Mouse (Mus musculus) hindbrain, embryonic 16.5 days (tissue): ENCODE results near the gene Tnip2. TPM values are rescaled to one million over a fixed set of nuclear protein-coding genes. Genes with fewer than 3 reads are reported as not detected.
A peak's percentile ranks its signal among the peaks of the same experiment; 100 is the strongest.

ENCODE experiments used
- ATAC-seq: fragments of 200-750 bp; cut with Nextera tagmentation; 2 replicates; pipeline ENCODE4 v1.8.0; 2017; ENCODE audit warnings: moderate TSS enrichment, moderate library complexity
- H3K27ac ChIP-seq: fragments of 300-500 bp; sonication (generic); 2 replicates; pipeline ENCODE4 v1.5.1; 2014; ENCODE audit warnings: low read depth, mild to moderate bottlenecking, control low read depth, low read length, moderate library complexity
- H3K27me3 ChIP-seq: fragments of 300-500 bp; sonication (generic); replicated peaks from 2 replicates; pipeline ENCODE4 v1.6.1; 2014; ENCODE audit warnings: low read length; ENCODE audit not compliant: control insufficient read depth, insufficient read depth
- H3K36me3 ChIP-seq: fragments of 300-500 bp; sonication (generic); 2 replicates; pipeline ENCODE4 v1.6.1; 2014; ENCODE audit warnings: mild to moderate bottlenecking, low read length, moderate library complexity, mixed read lengths; ENCODE audit not compliant: control insufficient read depth, insufficient read depth
- H3K4me1 ChIP-seq: fragments of 300-500 bp; sonication (generic); 2 replicates; pipeline ENCODE4 v1.6.1; 2014; ENCODE audit warnings: low read depth, low read length; ENCODE audit not compliant: control insufficient read depth, insufficient read depth
- H3K4me2 ChIP-seq: fragments of 300-500 bp; sonication (generic); 2 replicates; pipeline ENCODE4 v1.6.1; 2014; ENCODE audit warnings: mild to moderate bottlenecking, low read length, control low read depth, moderate library complexity
- H3K4me3 ChIP-seq: fragments of 300-500 bp; sonication (generic); 2 replicates; pipeline ENCODE4 v1.5.1; 2014; ENCODE audit warnings: mild to moderate bottlenecking, low read length, control low read depth, moderate library complexity
- H3K9ac ChIP-seq: fragments of 300-500 bp; sonication (generic); 2 replicates; pipeline ENCODE4 v1.6.1; 2014; ENCODE audit warnings: low read depth, mild to moderate bottlenecking, control low read depth, low read length, moderate library complexity
- H3K9me3 ChIP-seq: fragments of 300-500 bp; sonication (generic); 2 replicates; pipeline ENCODE4 v1.6.1; 2014; ENCODE audit warnings: mild to moderate bottlenecking, low read length, moderate library complexity; ENCODE audit not compliant: control insufficient read depth
- WGBS: fragments of 180-500 bp; shearing (Covaris S2); extraction: QIAGEN DNeasy Blood & Tissue Kit; methylation state at CpG from one replicate; pipeline ENCODE4 v1.1.7; 2014; 5-methylcytosine and 5-hydroxymethylcytosine counted together
- polyA plus RNA-seq: library from polyadenylated mRNA; unstranded; fragments of >200 nt; fragmentation: Nextera tagmentation; extraction: Ambion mirVana; gene quantifications from 2 replicates; pipeline ENCODE4 v1.2.1, GENCODE M21; 2015

The Tnip2 gene
- polyA plus RNA-seq, result 15.1 and 15.4 TPM in 2 replicates

DNA sequence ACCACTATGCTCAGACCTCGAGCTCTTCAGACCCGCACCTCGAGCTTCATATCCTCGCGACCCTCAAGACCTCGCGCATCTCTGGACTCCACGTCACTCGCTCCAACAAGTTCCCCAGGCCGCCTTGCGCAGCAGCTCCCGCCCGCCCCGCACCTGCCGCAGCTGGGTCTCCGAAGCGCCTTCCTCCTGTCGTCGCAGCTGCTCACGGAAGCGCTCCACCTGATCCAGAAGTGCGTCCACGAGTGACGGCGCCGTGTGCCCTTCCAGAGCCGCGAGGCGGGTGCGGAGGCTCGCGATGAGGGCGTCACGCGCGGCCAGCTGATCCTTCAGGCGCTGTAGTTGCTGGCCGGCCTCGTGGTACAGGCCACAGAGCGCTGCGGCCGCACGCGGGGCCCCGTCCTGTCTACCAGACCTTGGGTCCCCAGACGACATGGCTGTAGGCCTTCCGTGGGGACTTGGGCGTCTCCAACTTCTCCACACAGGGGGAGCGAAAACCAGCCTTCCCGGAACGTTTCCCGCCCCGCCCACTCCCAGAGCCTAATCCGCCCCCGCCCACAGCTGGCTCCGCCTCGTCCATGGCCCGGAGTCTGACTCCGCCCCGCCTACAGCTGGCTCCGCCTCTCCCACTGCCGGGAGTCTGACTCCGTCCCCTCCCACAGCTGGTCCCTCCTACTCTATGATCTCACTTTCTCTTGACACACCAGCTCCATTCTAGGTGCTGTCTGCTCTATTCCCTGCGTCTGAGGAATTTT, at the start of gene Tnip2:
TSS of gene Tnip2 (minus strand) at position 526 of the 752 bp plus-strand sequence.
- WGBS, result under 1% methylated on average over 63 of the region's 64 CpGs
- Histone ChIP-seq H3K27ac (peak within 1 kb of the TSS; percentile 24; the same call in 1 of the 2 replicates), H3K36me3 (no peaks in the 10 kb centered on the region), H3K9ac (peak within 1 kb of the TSS; percentile 86), H3K9me3 (no peaks in the 10 kb centered on the region), H3K27me3 (peaks cover 3% of the 10 kb centered on the region; the same call in 1 of the 2 replicates), H3K4me1 (peaks cover 9% of the 10 kb centered on the region), H3K4me3 (peak within 1 kb of the TSS; percentile 77), H3K4me2 (peak within 1 kb of the TSS; percentile 95)
- ATAC-seq, result peak; percentile 98

DNA sequence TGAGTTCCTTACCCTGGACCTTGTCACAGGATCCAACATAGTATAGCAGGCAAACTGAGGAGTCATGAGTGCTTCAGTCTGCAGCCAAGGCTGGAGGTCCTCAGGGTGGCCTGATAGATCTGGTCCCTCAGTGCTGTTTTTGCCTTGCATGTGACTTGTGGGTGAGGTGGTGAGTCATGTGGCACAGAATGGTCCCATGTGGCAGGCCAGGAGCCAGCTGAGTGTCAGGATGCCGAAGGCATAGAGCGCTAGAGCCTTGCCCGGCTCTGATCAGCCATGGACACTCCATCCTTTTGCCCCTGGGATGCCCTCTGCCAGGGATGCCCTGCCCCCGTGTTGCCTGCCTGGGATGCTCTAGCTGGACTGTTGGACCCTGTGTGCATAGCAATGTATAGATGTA, 38.0 kb upstream of the Tnip2 start:
- 88% methylated on average over 4 of the region's 4 CpGs for WGBS
- H3K9me3 ChIP-seq, result no peaks in the 10 kb centered on the region
- ATAC-seq, result no peak
- H3K9ac ChIP-seq, result no peak overlapping the region
- H3K36me3 ChIP-seq, result peaks cover 24% of the 10 kb centered on the region
- H3K27ac ChIP-seq, result 0 out of 2 replicates have a peak overlapping the region, but pooled peaks have one; percentile 7
- no peak overlapping the region for H3K4me3 ChIP-seq
- no peaks in the 10 kb centered on the region for H3K27me3 ChIP-seq
- no peak overlapping the region for H3K4me2 ChIP-seq
- peaks cover 15% of the 10 kb centered on the region for H3K4me1 ChIP-seq

DNA sequence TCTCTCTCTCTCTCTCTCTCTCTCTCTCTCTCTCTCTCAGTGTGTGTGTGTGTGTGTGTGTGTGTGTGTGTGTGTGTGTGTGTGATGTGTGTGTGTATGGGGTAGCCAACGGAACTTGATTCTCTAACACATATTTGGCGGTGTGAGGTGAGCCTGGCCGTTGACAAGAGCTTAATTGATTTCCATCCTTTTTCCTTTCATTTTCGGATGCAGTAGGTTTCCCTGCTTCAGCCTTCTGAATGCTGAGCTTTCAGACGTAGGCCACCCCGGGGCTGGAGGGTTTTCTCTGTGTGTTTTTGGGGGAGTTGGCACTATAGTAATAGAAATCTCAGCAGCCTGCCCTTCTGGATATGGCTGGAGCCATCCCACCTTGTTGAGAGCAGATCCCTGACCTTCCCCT, 36.5 kb upstream of the Tnip2 start:
- 12% methylated on average over 6 of the region's 6 CpGs for WGBS
- H3K9ac ChIP-seq, result peak overlapping the region; percentile 97
- no peaks in the 10 kb centered on the region for H3K27me3 ChIP-seq
- H3K36me3 ChIP-seq, result peaks cover 17% of the 10 kb centered on the region
- peak overlapping the region; percentile 66 for H3K4me2 ChIP-seq
- no peaks in the 10 kb centered on the region for H3K9me3 ChIP-seq
- peak overlapping the region; percentile 95 for H3K4me3 ChIP-seq
- ATAC-seq, result peak; percentile 15; the same call in 1 of the 2 replicates
- peaks cover 15% of the 10 kb centered on the region for H3K4me1 ChIP-seq
- peak overlapping the region; percentile 84; the same call in 1 of the 2 replicates for H3K27ac ChIP-seq

DNA sequence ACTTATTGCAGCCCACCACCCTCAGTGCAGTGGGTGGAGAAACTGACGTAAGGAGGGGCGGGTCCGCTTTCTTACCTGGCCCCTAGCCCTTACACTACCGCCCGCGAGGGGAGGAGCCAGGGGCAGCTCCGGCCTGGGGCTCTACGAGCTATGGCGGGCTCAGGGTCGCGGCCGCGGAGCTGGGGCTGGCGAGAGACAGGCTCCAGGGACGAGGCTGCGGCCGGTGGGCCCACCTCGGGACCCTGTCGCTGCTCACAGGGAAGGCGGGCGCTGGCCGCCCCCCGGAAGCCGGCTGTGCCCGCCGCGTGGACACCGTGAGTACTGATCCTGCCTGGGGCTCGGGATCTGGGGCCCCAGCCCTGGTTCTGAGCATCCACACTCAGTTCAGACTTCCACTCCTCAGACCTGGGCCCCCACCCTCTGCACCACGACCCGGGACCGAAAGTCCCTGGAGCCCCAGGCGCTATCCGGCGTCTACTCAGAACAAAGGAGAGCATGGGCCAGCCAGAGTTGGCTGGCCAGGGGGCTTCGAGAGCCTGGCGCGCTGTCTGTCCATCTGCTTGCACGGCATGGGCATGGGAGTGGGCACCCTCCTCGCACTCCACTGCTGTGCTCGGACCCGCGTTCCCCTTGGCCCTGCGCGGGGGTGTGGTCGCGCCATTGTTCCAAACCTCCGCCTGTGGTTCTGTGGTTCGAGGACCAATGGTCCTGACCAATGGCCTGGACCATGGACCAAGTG, 35.9 kb upstream of the Tnip2 start:
- H3K4me1 ChIP-seq, result peaks cover 15% of the 10 kb centered on the region
- H3K4me3 ChIP-seq, result peak overlapping the region; percentile 95
- H3K27me3 ChIP-seq, result no peaks in the 10 kb centered on the region
- peaks cover 14% of the 10 kb centered on the region for H3K36me3 ChIP-seq
- no peaks in the 10 kb centered on the region for H3K9me3 ChIP-seq
- peak overlapping the region; percentile 97 for H3K9ac ChIP-seq
- H3K27ac ChIP-seq, result peak overlapping the region; percentile 84
- WGBS, result under 1% methylated on average over 46 of the region's 49 CpGs
- peak overlapping the region; percentile 66 for H3K4me2 ChIP-seq
- peak; percentile 94 for ATAC-seq

DNA sequence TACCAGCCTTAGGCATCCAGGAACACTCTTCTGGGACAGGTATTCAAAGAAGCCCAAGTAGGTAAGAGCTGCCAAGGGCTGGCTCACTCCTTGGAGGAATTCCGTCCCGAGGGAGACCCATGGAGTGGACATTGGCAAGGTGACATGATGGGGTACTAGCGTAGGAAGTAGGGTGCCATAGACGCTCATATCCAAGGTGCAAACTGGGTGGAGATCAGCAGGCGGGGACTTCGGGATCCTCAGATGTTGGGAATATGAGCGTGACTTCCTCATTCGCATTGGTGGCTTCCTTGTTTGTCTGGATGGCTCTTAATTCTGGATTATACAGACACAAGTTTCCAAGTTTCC, 35.3 kb upstream of the Tnip2 start:
- H3K27me3 ChIP-seq, result no peaks in the 10 kb centered on the region
- peak overlapping the region; percentile 97 for H3K9ac ChIP-seq
- ATAC-seq, result peak; percentile 32
- peak overlapping the region; percentile 66 for H3K4me2 ChIP-seq
- peaks cover 15% of the 10 kb centered on the region for H3K4me1 ChIP-seq
- H3K36me3 ChIP-seq, result peaks cover 14% of the 10 kb centered on the region
- peak overlapping the region; percentile 84; the same call in 1 of the 2 replicates for H3K27ac ChIP-seq
- H3K4me3 ChIP-seq, result peak overlapping the region; percentile 95
- WGBS, result 26% methylated on average over 8 of the region's 8 CpGs
- no peaks in the 10 kb centered on the region for H3K9me3 ChIP-seq

DNA sequence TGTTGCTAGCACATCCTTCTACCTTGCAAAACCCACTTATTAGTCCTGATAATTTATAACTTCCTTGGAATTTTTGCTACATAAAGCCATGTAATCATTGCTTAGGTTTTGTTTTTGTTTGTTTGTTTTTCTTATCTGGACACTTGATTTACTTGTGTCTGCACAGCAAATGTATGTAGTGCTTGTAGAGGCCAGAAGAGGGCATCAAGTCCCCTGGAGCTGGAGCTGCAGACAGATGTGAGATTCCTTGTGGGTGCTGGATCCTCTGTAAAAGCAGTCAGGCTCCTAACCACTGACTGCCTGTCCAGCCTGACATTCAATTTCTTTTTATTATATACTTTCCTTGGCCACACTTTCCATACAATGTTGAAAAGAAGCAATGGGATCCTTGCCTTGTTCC, 33.6 kb upstream of the Tnip2 start:
- no peak for ATAC-seq
- Histone ChIP-seq H3K9me3 (no peaks in the 10 kb centered on the region), H3K4me1 (peaks cover 15% of the 10 kb centered on the region)

DNA sequence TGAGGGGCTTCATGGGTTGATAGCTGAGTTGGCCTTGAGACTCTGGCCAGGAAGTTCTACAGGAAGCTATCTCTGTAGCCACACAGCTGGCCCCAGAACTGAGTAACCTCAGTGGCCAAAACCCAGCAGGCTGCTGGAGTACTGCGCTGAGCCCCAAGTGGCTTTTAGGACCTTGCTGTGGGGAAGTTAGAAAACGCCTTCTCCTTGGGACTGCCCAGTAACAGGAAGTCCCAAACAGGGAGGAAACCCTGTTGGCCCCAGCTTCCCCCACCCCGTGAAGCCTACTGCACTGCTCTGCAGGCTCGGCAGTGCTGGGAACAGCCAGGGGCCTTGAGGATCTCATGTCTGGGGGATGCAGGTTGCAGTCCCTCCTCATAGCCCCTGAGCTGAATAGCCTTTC, 29.3 kb upstream of the Tnip2 start:
- no peak for ATAC-seq
- WGBS, result 52% methylated on average over 4 of the region's 4 CpGs

More for the DNA sequence above, 33.6 kb upstream of the Tnip2 start:
- Histone ChIP-seq H3K27ac (no peak overlapping the region), H3K9ac (no peak overlapping the region), H3K4me3 (no peak overlapping the region), H3K36me3 (peaks cover 4% of the 10 kb centered on the region; the same call in 1 of the 2 replicates), H3K27me3 (no peaks in the 10 kb centered on the region), H3K4me2 (no peak overlapping the region)

DNA sequence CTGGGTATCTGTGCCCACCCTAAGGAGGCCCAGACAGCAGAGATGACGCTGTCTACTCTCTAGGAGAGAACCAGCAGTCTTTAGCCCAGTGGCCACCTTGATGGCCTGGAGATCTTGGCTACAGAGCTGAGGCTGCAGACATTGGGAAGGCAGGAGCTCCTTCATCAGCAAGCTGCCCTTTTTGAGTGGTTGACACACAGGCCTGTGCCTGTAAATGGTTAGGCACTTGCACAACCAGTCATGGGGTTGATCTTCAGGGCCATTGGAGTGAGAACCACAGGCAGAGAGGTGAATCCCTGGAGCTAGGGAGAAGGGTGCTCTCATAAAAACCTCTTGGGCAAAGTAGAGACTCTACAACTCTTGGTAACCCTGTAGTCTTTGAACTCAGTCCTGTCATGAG, 28.4 kb upstream of the Tnip2 start:
- no peak for ATAC-seq
- no peak overlapping the region for H3K4me3 ChIP-seq
- H3K27me3 ChIP-seq, result no peaks in the 10 kb centered on the region
- H3K9ac ChIP-seq, result no peak overlapping the region
- no peaks in the 10 kb centered on the region for H3K4me1 ChIP-seq
- H3K36me3 ChIP-seq, result no peaks in the 10 kb centered on the region
- no peak overlapping the region for H3K27ac ChIP-seq
- no peak overlapping the region for H3K4me2 ChIP-seq
- 74% methylated on average over 1 of the region's 1 CpGs for WGBS
- no peaks in the 10 kb centered on the region for H3K9me3 ChIP-seq

More for the DNA sequence above, 29.3 kb upstream of the Tnip2 start:
- Histone ChIP-seq H3K27ac (no peak overlapping the region), H3K36me3 (no peaks in the 10 kb centered on the region), H3K9me3 (no peaks in the 10 kb centered on the region), H3K4me1 (no peaks in the 10 kb centered on the region), H3K9ac (no peak overlapping the region), H3K4me2 (no peak overlapping the region), H3K27me3 (no peaks in the 10 kb centered on the region), H3K4me3 (no peak overlapping the region)

DNA sequence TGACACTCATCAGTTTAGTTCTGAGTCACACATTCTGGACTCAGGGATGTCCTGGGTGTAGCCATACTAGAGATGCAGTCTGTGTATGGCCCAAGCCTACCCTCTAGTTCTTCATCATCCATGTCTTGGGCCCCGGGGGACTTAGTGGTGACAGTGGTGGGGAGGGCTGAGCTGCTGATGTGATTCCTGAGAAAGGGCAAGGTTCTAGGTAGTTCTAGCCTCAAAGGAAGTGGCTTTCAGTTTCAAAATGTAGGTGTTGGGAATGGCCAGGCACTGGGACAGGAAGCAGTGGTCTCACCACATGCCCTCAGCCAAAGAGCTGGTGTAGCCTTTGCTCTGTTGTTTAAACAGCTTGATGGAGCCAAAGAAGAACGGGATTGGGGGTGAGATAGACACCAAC, 25.3 kb upstream of the Tnip2 start:
- no peaks in the 10 kb centered on the region for H3K4me1 ChIP-seq
- H3K9ac ChIP-seq, result no peak overlapping the region
- no peak overlapping the region for H3K4me2 ChIP-seq
- H3K27ac ChIP-seq, result no peak overlapping the region
- no peaks in the 10 kb centered on the region for H3K27me3 ChIP-seq
- no peaks in the 10 kb centered on the region for H3K9me3 ChIP-seq
- H3K4me3 ChIP-seq, result no peak overlapping the region
- H3K36me3 ChIP-seq, result no peaks in the 10 kb centered on the region
- no peak for ATAC-seq
- 91% methylated on average over 2 of the region's 2 CpGs for WGBS
